Mouse (Mus musculus) midbrain, embryonic 11.5 days (tissue): ENCODE results near the gene Cubn. TPM values are rescaled to one million over a fixed set of nuclear protein-coding genes. Genes with fewer than 3 reads are reported as not detected.

Experiments used
- ATAC-seq: fragments of 200-750 bp; cut with Nextera tagmentation; 2 replicates; pipeline ENCODE4 v1.8.0; 2017; ENCODE audit warnings: moderate TSS enrichment, moderate library complexity; ENCODE audit not compliant: low FRiP score
- DNase-seq: peaks from one replicate; pipeline ENCODE4 v3.0.0; 2015; ENCODE audit warnings: low spot score; ENCODE audit errors: missing footprints
- H3K27ac ChIP-seq: fragments of 300-500 bp; sonication (generic); 2 replicates; pipeline ENCODE4 v1.5.1; 2014; ENCODE audit warnings: low read depth, low read length
- H3K27me3 ChIP-seq: fragments of 300-500 bp; sonication (generic); 2 replicates; pipeline ENCODE4 v1.6.1; 2014; ENCODE audit warnings: mild to moderate bottlenecking, low read length, moderate library complexity, mixed read lengths; ENCODE audit not compliant: control insufficient read depth, insufficient read depth
- H3K36me3 ChIP-seq: fragments of 300-500 bp; sonication (generic); 2 replicates; pipeline ENCODE4 v1.6.1; 2014; ENCODE audit warnings: mild to moderate bottlenecking, low read length, moderate library complexity, mixed read lengths; ENCODE audit not compliant: control insufficient read depth, insufficient read depth
- H3K4me1 ChIP-seq: fragments of 300-500 bp; sonication (generic); 2 replicates; pipeline ENCODE4 v1.6.1; 2014; ENCODE audit warnings: low read length; ENCODE audit not compliant: control insufficient read depth, insufficient read depth
- H3K4me2 ChIP-seq: fragments of 300-500 bp; sonication (generic); 2 replicates; pipeline ENCODE4 v1.6.1; 2014; ENCODE audit warnings: mild to moderate bottlenecking, moderate library complexity
- H3K4me3 ChIP-seq: fragments of 300-500 bp; sonication (generic); 2 replicates; pipeline ENCODE4 v1.5.1; 2014; ENCODE audit warnings: low read depth, low read length
- H3K9ac ChIP-seq: fragments of 300-500 bp; sonication (generic); 2 replicates; pipeline ENCODE4 v1.6.1; 2014; ENCODE audit warnings: low read length
- H3K9me3 ChIP-seq: fragments of 300-500 bp; sonication (generic); 2 replicates; pipeline ENCODE4 v1.6.1; 2016; ENCODE audit warnings: low read length; ENCODE audit not compliant: control insufficient read depth
- WGBS: fragments of 180-500 bp; shearing (Covaris S2); extraction: QIAGEN DNeasy Blood & Tissue Kit; methylation state at CpG from one replicate; pipeline ENCODE4 v1.1.7; 2014; 5-methylcytosine and 5-hydroxymethylcytosine counted together
- polyA plus RNA-seq: library from polyadenylated mRNA; unstranded; fragments of >200 nt; fragmentation: Nextera tagmentation; extraction: Ambion mirVana; gene quantifications from 2 replicates; pipeline ENCODE4 v1.2.1, GENCODE M21; 2014

The Cubn gene
- polyA plus RNA-seq, 1 experiment from 2014 or later, result 0.78 TPM

DNA sequence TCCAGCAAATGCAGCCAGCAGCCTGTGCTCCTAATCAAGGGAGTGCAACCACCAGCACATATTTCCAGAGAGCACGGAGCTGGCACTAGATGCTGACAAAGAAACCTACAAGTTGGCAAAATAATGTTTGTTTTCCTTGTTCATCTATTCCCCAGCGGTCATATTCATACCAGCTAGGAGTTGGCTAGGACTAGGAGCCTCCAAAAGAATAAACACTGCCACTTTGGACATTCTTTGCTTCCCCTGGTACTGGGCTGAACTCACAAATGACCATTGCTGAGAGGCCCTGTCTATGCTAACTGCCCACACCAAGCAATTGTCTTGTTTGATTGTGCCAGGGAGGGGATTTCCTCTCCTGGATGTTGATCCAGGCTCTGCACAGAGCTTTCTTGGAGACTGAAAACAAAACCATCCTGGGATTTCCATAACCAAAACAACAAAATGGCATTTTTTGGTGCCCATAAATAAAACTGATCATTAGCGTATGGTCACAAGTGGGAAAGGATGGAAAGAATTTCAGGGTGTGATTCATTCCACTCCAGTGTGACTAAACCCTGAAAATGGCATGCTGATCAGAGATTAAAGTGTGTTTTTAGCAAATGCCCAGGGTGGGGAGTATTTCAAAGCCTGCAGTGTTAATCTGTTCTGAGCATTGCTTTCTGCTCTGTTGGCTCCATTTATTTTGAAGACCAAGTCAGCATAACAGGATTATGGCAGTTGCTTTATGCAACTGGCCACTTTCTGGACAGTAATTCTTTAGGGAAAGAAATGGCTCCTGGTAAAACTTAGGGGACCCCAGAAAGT is 105.9 kb downstream of the Cubn start:
- ATAC-seq (peak; percentile 65), DNase-seq (no peak)

DNA sequence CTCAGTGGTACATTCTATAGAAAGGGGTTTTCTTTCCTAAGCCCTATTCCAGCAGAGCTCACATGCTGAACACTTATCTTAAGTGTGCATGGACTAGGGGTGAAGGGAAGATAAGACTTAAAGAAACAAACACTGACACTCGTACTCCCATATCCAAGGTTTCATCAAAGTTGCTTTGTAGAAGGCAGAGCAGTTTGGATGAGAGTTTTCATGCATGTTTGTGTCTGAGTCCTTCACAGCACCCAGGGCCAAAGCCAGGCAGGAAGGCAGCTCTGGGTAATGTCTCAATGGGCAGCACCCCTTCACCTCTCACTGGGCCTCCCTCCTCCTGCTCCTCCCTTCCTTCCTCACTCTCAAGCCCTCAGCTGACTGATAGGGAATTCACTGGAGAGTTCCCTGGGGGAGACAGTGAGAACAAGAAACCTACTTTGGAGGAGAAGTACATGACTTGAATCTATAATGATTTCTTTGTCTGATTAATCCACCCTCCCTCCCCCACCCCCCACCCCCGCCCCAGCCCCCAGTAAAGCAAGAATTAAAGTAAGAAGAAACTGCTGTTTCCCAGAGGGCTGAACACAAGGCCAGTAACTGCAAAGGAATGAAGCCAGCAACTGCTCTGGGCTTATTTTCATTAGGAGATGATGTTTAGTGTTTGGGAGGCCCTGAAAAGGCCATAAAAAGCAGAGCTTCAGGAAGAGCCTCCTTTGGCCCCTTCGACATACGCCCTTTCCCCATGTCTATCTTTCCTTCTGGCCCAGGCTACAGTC is 106.7 kb downstream of the Cubn start:
- 14% methylated on average over 4 of the region's 4 CpGs for WGBS
- H3K4me3 ChIP-seq, result no peak overlapping the region
- ATAC-seq, result peak; percentile 93

More for the DNA sequence above, 105.9 kb downstream of the Cubn start:
- Histone ChIP-seq H3K27ac (peak overlapping the region; percentile 97), H3K36me3 (no peaks in the 10 kb centered on the region), H3K4me2 (peak overlapping the region; percentile 21; the same call in 1 of the 2 replicates), H3K27me3 (no peaks in the 10 kb centered on the region), H3K9ac (peak overlapping the region; percentile 64), H3K9me3 (no peaks in the 10 kb centered on the region), H3K4me3 (no peak overlapping the region), H3K4me1 (peaks cover 23% of the 10 kb centered on the region)
- WGBS, result 20% methylated on average over 3 of the region's 3 CpGs

DNA sequence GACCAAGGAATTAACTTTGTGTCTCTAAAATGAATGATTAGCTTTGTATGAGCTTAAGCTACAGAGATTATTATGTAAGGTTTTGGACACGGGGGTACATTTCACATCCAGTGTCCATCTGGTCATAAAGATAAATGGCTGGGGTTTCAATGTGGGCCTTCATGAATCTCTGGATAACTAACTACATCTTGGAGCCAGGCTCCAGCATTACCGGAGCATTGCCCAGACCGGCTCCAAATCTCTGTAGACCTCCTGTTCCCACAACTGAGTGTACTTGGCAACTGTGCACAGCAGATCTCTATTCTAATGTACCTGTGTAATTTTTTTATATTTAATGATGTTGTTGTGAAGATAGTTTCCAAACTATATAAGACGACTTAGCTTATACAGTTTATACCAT is 115.4 kb downstream of the Cubn start:
- Histone ChIP-seq H3K4me1 (peaks cover 13% of the 10 kb centered on the region), H3K27ac (no peak overlapping the region), H3K27me3 (no peaks in the 10 kb centered on the region), H3K9ac (no peak overlapping the region), H3K36me3 (no peaks in the 10 kb centered on the region), H3K4me2 (no peak overlapping the region), H3K4me3 (no peak overlapping the region), H3K9me3 (no peaks in the 10 kb centered on the region)
- 91% methylated on average over 4 of the region's 4 CpGs for WGBS
- DNase-seq (no peak), ATAC-seq (no peak)

More for the DNA sequence above, 106.7 kb downstream of the Cubn start:
- peak overlapping the region; percentile 97 for H3K27ac ChIP-seq
- peak; percentile 95 for DNase-seq
- peaks cover 23% of the 10 kb centered on the region for H3K4me1 ChIP-seq
- no peaks in the 10 kb centered on the region for H3K9me3 ChIP-seq
- no peaks in the 10 kb centered on the region for H3K27me3 ChIP-seq
- no peaks in the 10 kb centered on the region for H3K36me3 ChIP-seq
- H3K4me2 ChIP-seq, result peak overlapping the region; percentile 21; the same call in 1 of the 2 replicates
- H3K9ac ChIP-seq, result peak overlapping the region; percentile 64

DNA sequence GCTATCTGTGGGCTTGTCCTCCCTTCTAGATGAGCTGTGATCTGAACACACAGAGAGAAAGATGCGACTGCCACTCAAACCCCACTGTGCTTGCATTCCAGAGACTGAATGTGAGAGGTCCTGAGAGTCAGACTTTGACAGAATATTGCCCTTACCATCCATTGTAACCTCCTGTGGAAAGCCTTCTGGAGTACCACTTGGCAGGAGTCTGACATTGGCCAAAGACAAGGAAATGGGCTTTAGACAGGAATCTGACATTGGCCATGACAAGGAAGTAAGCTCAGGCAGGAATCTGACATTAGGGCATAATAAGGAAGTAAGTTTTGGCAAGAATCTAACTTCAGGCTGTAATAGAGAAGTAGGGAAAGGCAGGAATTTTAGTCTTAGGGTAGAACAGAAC is 118.3 kb downstream of the Cubn start:
- Histone ChIP-seq H3K4me3 (no peak overlapping the region), H3K4me2 (no peak overlapping the region), H3K9me3 (no peaks in the 10 kb centered on the region), H3K36me3 (no peaks in the 10 kb centered on the region), H3K4me1 (peaks cover 22% of the 10 kb centered on the region), H3K9ac (no peak overlapping the region), H3K27ac (peak overlapping the region; percentile 92; the same call in 1 of the 2 replicates), H3K27me3 (no peaks in the 10 kb centered on the region)
- WGBS, result 68% methylated on average over 1 of the region's 1 CpGs
- ATAC-seq (no peak), DNase-seq (no peak)

DNA sequence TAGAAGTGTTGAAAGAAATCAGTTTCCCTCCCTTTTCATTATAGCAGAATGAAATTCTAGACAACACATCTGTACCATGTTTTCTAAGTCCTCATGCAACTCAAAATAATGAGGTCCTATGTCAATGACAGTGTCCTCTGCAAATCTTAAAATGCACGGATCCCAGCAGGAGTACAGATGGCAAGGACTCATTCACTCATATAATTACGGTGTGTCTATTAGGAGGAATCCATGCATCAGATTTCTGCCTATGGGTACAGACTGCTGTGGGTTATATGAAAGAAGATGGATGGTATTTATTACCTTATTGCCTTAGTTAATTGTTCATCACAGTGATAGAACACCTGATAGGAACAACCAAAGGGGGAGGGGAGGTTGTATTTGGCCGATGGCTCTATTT is 118.8 kb downstream of the Cubn start:
- DNase-seq, result no peak

DNA sequence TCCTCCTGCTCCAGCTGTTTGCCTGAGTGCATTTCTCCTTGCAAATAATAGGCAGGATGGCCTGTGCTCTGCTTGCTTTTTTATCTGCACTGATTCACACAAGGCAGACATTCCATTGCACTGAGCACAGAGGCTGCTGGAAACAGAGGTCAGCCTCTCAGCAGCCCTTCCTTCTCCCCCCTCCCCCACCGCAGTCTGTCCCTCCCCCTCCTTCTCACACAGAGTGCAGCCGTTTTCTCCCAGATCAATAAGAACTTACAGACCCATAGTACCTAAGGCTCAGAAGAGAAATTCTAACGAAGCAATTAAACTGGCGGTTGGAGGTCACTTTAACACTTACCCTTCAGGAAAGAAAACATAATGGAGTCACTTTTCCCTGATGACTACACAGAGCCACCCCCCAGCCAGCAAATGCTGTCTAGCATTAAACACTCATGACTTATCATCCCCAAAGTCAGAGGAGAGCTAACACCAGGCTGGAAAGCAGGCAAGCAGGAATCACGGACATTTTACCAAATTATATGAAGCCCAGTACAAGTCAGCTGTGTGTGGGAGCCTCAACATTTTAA is 119.3 kb downstream of the Cubn start:
- Histone ChIP-seq H3K36me3 (no peaks in the 10 kb centered on the region), H3K27me3 (no peaks in the 10 kb centered on the region), H3K4me1 (peaks cover 22% of the 10 kb centered on the region), H3K9me3 (no peaks in the 10 kb centered on the region), H3K4me3 (no peak overlapping the region), H3K27ac (peak overlapping the region; percentile 92), H3K9ac (no peak overlapping the region; the same call in 1 of the 2 replicates), H3K4me2 (no peak overlapping the region)
- DNase-seq (peak; percentile 92), ATAC-seq (peak; percentile 96)
- WGBS, result 1% methylated on average over 5 of the region's 5 CpGs

More for the DNA sequence above, 118.8 kb downstream of the Cubn start:
- Histone ChIP-seq H3K4me2 (no peak overlapping the region), H3K27me3 (no peaks in the 10 kb centered on the region), H3K4me3 (no peak overlapping the region), H3K4me1 (peaks cover 22% of the 10 kb centered on the region), H3K9ac (no peak overlapping the region; the same call in 1 of the 2 replicates), H3K27ac (peak overlapping the region; percentile 92), H3K9me3 (no peaks in the 10 kb centered on the region), H3K36me3 (no peaks in the 10 kb centered on the region)
- 0 out of 2 replicates have a peak, but pooled peaks have one; percentile 5 for ATAC-seq
- 58% methylated on average over 3 of the region's 3 CpGs for WGBS

DNA sequence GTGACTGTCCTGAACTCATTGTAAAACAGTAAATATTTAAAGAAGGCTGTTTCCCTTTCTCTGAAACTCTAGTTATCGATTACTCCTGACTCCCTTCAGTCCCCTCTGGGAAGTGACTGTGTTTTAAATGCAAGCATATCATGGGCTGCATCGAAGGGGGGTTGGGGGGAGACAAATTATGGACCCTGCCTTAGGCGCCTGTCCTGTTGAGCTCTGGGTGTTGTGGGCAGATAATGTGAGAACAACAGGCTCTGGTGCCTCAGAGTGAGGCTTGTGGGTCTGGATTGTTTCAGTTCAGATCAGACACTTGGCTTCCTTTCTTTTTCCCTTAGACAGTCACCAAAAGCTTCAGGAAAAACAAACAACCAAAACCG is 119.8 kb downstream of the Cubn start:
- ATAC-seq (peak; percentile 79), DNase-seq (peak; percentile 95)
- Histone ChIP-seq H3K9me3 (no peaks in the 10 kb centered on the region), H3K36me3 (no peaks in the 10 kb centered on the region), H3K27ac (peak overlapping the region; percentile 92), H3K4me3 (no peak overlapping the region), H3K4me2 (no peak overlapping the region), H3K9ac (no peak overlapping the region; the same call in 1 of the 2 replicates), H3K27me3 (no peaks in the 10 kb centered on the region), H3K4me1 (peaks cover 22% of the 10 kb centered on the region)
- 3% methylated on average over 4 of the region's 4 CpGs for WGBS

DNA sequence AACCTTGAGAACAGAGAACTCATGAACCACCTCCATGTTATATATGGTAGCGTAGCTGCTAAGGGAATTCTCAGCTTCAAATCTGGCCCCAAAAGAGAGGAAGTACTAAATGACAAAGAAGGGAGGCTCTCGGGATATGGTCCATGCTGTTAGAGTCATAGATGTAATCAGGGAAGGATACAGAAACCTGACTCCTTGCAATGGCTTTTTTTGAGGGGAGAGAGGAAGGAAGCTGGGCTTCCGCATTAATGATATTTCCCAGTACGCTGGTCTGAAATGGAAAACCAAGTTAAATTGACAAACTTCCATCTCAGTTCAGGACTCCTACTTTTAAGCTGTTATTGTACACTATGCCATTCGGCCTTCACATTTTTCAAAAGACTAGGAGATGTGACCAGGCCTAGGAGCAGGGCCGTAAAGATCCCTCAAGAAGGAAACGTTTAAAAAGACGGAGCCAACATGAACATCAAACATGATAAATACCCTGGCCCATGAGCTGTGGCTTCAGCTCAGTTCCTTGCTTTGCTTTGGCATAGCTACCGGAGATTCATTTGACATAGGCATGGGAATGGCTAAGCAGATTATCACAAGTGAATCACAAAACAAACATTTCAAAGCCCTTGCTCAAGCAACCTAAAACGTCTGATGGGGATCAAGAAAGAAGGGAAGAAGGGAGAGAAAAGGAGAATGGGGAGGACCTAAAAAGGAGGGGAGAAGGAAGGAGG is 120.4 kb downstream of the Cubn start:
- Histone ChIP-seq H3K36me3 (no peaks in the 10 kb centered on the region), H3K27ac (peak overlapping the region; percentile 92), H3K27me3 (no peaks in the 10 kb centered on the region), H3K9ac (0 out of 2 replicates have a peak overlapping the region, but pooled peaks have one; percentile 24), H3K4me3 (no peak overlapping the region), H3K4me2 (no peak overlapping the region), H3K4me1 (peaks cover 22% of the 10 kb centered on the region), H3K9me3 (no peaks in the 10 kb centered on the region)
- 46% methylated on average over 10 of the region's 10 CpGs for WGBS
- peak; percentile 14 for ATAC-seq
- DNase-seq, result no peak
